Mouse (Mus musculus) testis, adult 2 months (tissue): ENCODE measurements around the gene Zfyve1. TPM values are rescaled to one million over a fixed set of nuclear protein-coding genes. Genes with fewer than 3 reads are reported as not detected.
A peak's percentile ranks its signal among the peaks of the same experiment; 100 is the strongest.

ENCODE experiments used
- H3K27ac ChIP-seq: fragments of 200-500 bp; 2 replicates; pipeline ENCODE4 v1.5.1; 2012; ENCODE audit warnings: low read depth, low read length; ENCODE audit not compliant: control insufficient read depth, insufficient read depth
- H3K27me3 ChIP-seq: fragments of 200-500 bp; 2 replicates; pipeline ENCODE4 v1.6.1; 2012; ENCODE audit warnings: mild to moderate bottlenecking, low read length, moderate library complexity; ENCODE audit not compliant: control insufficient read depth, insufficient read depth
- H3K36me3 ChIP-seq: fragments of 200-500 bp; 2 replicates; pipeline ENCODE4 v1.6.1; 2012; ENCODE audit warnings: mild to moderate bottlenecking, low read length; ENCODE audit not compliant: control insufficient read depth, insufficient read depth
- H3K4me1 ChIP-seq: fragments of 200-500 bp; 2 replicates; pipeline ENCODE4 v1.6.1; 2012; ENCODE audit warnings: low read length; ENCODE audit not compliant: control insufficient read depth, insufficient read depth
- H3K4me3 ChIP-seq: fragments of 200-500 bp; 2 replicates; pipeline ENCODE4 v1.5.1; 2012; ENCODE audit warnings: low read depth, mild to moderate bottlenecking, low read length, moderate library complexity, mixed read lengths; ENCODE audit not compliant: control insufficient read depth
- CTCF ChIP-seq: fragments of 200-500 bp; IDR thresholded peaks from 2 replicates; pipeline ENCODE4 v1.5.1; 2012; ENCODE audit warnings: low read depth, mild to moderate bottlenecking, inconsistent platforms, low read length, moderate library complexity; ENCODE audit not compliant: control insufficient read depth, insufficient read depth, insufficient replicate concordance
- POLR2A ChIP-seq: fragments of 200-500 bp; IDR thresholded peaks from 2 replicates; pipeline ENCODE4 v1.6.1; 2012; ENCODE audit warnings: low read depth, mild to moderate bottlenecking, inconsistent platforms, low read length, moderate library complexity; ENCODE audit not compliant: control insufficient read depth
- polyA plus RNA-seq: library from polyadenylated mRNA; depleted of rRNA; stranded (reverse); fragments of >200 nt; gene quantifications from 2 replicates; pipeline ENCODE4 v1.2.3, GENCODE M21; 2012

Gene Zfyve1
- polyA plus RNA-seq, 1 experiment, result 302 TPM

GRCm38 (mm10) chr12:83521083-83521482 is 75.9 kb downstream of the Zfyve1 start:
- no peaks in the 10 kb centered on the region for H3K27me3 ChIP-seq
- H3K27ac ChIP-seq, result no peak overlapping the region; the same call in 1 of the 2 replicates
- TF ChIP-seq CTCF (no peak), POLR2A (no peak)
- H3K4me3 ChIP-seq, result no peak overlapping the region
- H3K36me3 ChIP-seq, result no peaks in the 10 kb centered on the region
- H3K4me1 ChIP-seq, result peaks cover 4% of the 10 kb centered on the region

GRCm38 (mm10) chr12:83520311-83520890 is 76.6 kb downstream of the Zfyve1 start, which contains the start of gene Dcaf4:
TSS of gene Dcaf4 (plus strand) at chr12:83520466.
- H3K27me3 ChIP-seq, result no peaks in the 10 kb centered on the region
- peaks cover under 1% of the 10 kb centered on the region for H3K4me1 ChIP-seq
- H3K36me3 ChIP-seq, result no peaks in the 10 kb centered on the region
- peak within 1 kb of the TSS; percentile 92 for H3K4me3 ChIP-seq
- H3K27ac ChIP-seq, result peak within 1 kb of the TSS; percentile 75; the same call in 1 of the 2 replicates
- peak; percentile 30; the same call in 1 of the 2 replicates for TF ChIP-seq CTCF
- TF ChIP-seq POLR2A, result peak; percentile 64

GRCm38 (mm10) chr12:83517580-83517979 is 79.4 kb downstream of the Zfyve1 start:
- H3K27ac ChIP-seq, result no peak overlapping the region

GRCm38 (mm10) chr12:83514216-83514615 is 82.8 kb downstream of the Zfyve1 start:
- H3K36me3 ChIP-seq, result no peaks in the 10 kb centered on the region
- H3K27ac ChIP-seq, result no peak overlapping the region
- H3K27me3 ChIP-seq, result no peaks in the 10 kb centered on the region
- TF ChIP-seq POLR2A, result no peak
- no peak for TF ChIP-seq CTCF
- H3K4me1 ChIP-seq, result no peaks in the 10 kb centered on the region
- H3K4me3 ChIP-seq, result no peak overlapping the region

More at GRCm38 (mm10) chr12:83517580-83517979, 79.4 kb downstream of the Zfyve1 start:
- Histone ChIP-seq H3K4me1 (no peaks in the 10 kb centered on the region), H3K27me3 (no peaks in the 10 kb centered on the region), H3K36me3 (no peaks in the 10 kb centered on the region), H3K4me3 (no peak overlapping the region)
- TF ChIP-seq CTCF (no peak), POLR2A (no peak)

GRCm38 (mm10) chr12:83513185-83513584 is 83.8 kb downstream of the Zfyve1 start:
- Histone ChIP-seq H3K27me3 (no peaks in the 10 kb centered on the region), H3K4me1 (no peaks in the 10 kb centered on the region), H3K27ac (no peak overlapping the region), H3K36me3 (no peaks in the 10 kb centered on the region), H3K4me3 (no peak overlapping the region)
- TF ChIP-seq POLR2A (no peak), CTCF (no peak)

- H3K4me3 ChIP-seq, result no peak overlapping the region
- H3K4me1 ChIP-seq, result no peaks in the 10 kb centered on the region; the same call in 1 of the 2 replicates
- TF ChIP-seq CTCF, result no peak
- no peak for TF ChIP-seq POLR2A
- no peak overlapping the region for H3K27ac ChIP-seq
- no peaks in the 10 kb centered on the region for H3K27me3 ChIP-seq
- no peaks in the 10 kb centered on the region for H3K36me3 ChIP-seq
Observed at GRCm38 (mm10) chr12:83512783-83513182, 84.2 kb downstream of the Zfyve1 start.

- Histone ChIP-seq H3K4me3 (no peak overlapping the region), H3K4me1 (peaks cover 2% of the 10 kb centered on the region; the same call in 1 of the 2 replicates), H3K27me3 (no peaks in the 10 kb centered on the region), H3K36me3 (no peaks in the 10 kb centered on the region), H3K27ac (no peak overlapping the region)
- TF ChIP-seq CTCF (no peak), POLR2A (no peak)
Observed at GRCm38 (mm10) chr12:83510586-83510985, 86.4 kb downstream of the Zfyve1 start.
